Mouse (Mus musculus) lung, adult 2 months (tissue): ENCODE measurements around the gene Got1. TPM values are rescaled to one million over a fixed set of nuclear protein-coding genes. Genes with fewer than 3 reads are reported as not detected.
"Not testable (repeated sequence)": the region's sequence is repeated elsewhere in the genome, so short reads cannot be mapped to it uniquely, and the experiment has no call there.

Experiments used
- DNase-seq: peaks from one replicate; pipeline ENCODE4 v3.0.0; 2022
- H3K4me1 ChIP-seq: fragments of 200-500 bp; 2 replicates; pipeline ENCODE4 v1.6.1; 2011; ENCODE audit warnings: low read length; ENCODE audit not compliant: control insufficient read depth, insufficient read depth
- H3K4me3 ChIP-seq: fragments of 200-500 bp; replicated peaks from 2 replicates; pipeline ENCODE3; 2011; ENCODE audit warnings: low read depth, mild to moderate bottlenecking, control low read depth, low read length; ENCODE audit errors: extremely low read depth
- CTCF ChIP-seq: fragments of 200-500 bp; IDR thresholded peaks from 2 replicates; pipeline ENCODE4 v1.5.1; 2011; ENCODE audit warnings: mild to moderate bottlenecking, low read length, control low read depth; ENCODE audit not compliant: insufficient read depth
- POLR2A ChIP-seq: fragments of 200-500 bp; IDR thresholded peaks from 2 replicates; pipeline ENCODE4 v1.6.1; 2011; ENCODE audit warnings: low read depth, mild to moderate bottlenecking, control low read depth, low read length, borderline replicate concordance; ENCODE audit errors: extremely low read depth
- WGBS: fragments of 180-500 bp; shearing (Covaris S2); methylation state at CpG from one replicate; pipeline ENCODE4 v1.1.7; 2018; 5-methylcytosine and 5-hydroxymethylcytosine counted together
- polyA plus RNA-seq: library from polyadenylated mRNA; depleted of rRNA; stranded (reverse); fragments of >200 nt; gene quantifications from 2 replicates; pipeline ENCODE4 v1.2.3, GENCODE M21; 2012

Gene Got1
- polyA plus RNA-seq, 1 experiment, result 21.7 TPM

GRCm38 (mm10) chr19:43511621-43512620 is 12.5 kb downstream of the Got1 start:
- TF ChIP-seq CTCF (no peak), POLR2A (no peak)
- DNase-seq, result no peak
- Histone ChIP-seq H3K4me3 (no peak overlapping the region), H3K4me1 (no peaks in the 10 kb centered on the region; the same call in 1 of the 2 replicates)
- WGBS, result 81% methylated on average over 22 of the region's 22 CpGs

- 90% methylated on average over 14 of the region's 14 CpGs for WGBS
- H3K4me3 ChIP-seq, result no peak overlapping the region
- no peak for DNase-seq
Observed at GRCm38 (mm10) chr19:43510436-43511220, 13.8 kb downstream of the Got1 start.

GRCm38 (mm10) chr19:43505441-43505840 is 19.0 kb downstream of the Got1 start:
- 88% methylated on average over 12 of the region's 12 CpGs for WGBS
- Histone ChIP-seq H3K4me1 (no peaks in the 10 kb centered on the region), H3K4me3 (no peak overlapping the region)
- no peak for TF ChIP-seq CTCF
- TF ChIP-seq POLR2A, result no peak
- no peak for DNase-seq

More at GRCm38 (mm10) chr19:43510436-43511220, 13.8 kb downstream of the Got1 start:
- TF ChIP-seq POLR2A (no peak), CTCF (no peak)
- no peaks in the 10 kb centered on the region for H3K4me1 ChIP-seq

- not testable (repeated sequence) for H3K4me1 ChIP-seq, DNase-seq, H3K4me3 ChIP-seq
- WGBS, result 96% methylated on average over 8 of the region's 9 CpGs
Observed at GRCm38 (mm10) chr19:43503593-43503992, 20.8 kb downstream of the Got1 start.

GRCm38 (mm10) chr19:43502630-43503029 is 21.8 kb downstream of the Got1 start:
- TF ChIP-seq POLR2A (no peak), CTCF (no peak)
- no peaks in the 10 kb centered on the region for H3K4me1 ChIP-seq
- H3K4me3 ChIP-seq, result no peak overlapping the region
- DNase-seq, result no peak
- whole genome bisulfite sequencing, result 87% methylated on average over 11 of the region's 11 CpGs

- Histone ChIP-seq H3K4me1 (no peaks in the 10 kb centered on the region), H3K4me3 (no peak overlapping the region)
- TF ChIP-seq POLR2A (no peak), CTCF (no peak)
- DNase-seq, result no peak
- 57% methylated on average over 7 of the region's 7 CpGs for WGBS
Observed at GRCm38 (mm10) chr19:43498874-43499273, 25.5 kb downstream of the Got1 start.

- WGBS, result 86% methylated on average over 7 of the region's 7 CpGs
- Histone ChIP-seq H3K4me1 (no peaks in the 10 kb centered on the region), H3K4me3 (no peak overlapping the region)
- TF ChIP-seq CTCF (no peak), POLR2A (no peak)
- DNase-seq, result no peak
Observed at GRCm38 (mm10) chr19:43497440-43497839, 27.0 kb downstream of the Got1 start.

GRCm38 (mm10) chr19:43495846-43496245 is 28.6 kb downstream of the Got1 start:
- TF ChIP-seq POLR2A (no peak), CTCF (no peak)
- DNase-seq, result peak; percentile 34
- Histone ChIP-seq H3K4me1 (no peaks in the 10 kb centered on the region), H3K4me3 (no peak overlapping the region)
- 15% methylated on average over 5 of the region's 5 CpGs for WGBS

GRCm38 (mm10) chr19:43494914-43495313 is 29.5 kb downstream of the Got1 start:
- H3K4me1 ChIP-seq, result no peaks in the 10 kb centered on the region
- no peak for DNase-seq
- TF ChIP-seq POLR2A (no peak), CTCF (no peak)
- no peak overlapping the region for H3K4me3 ChIP-seq
- 8% methylated on average over 14 of the region's 14 CpGs for WGBS
